Mouse (Mus musculus): Measurements from ENCODE around the gene Cngb1.

Cngb1 gene

DNA sequence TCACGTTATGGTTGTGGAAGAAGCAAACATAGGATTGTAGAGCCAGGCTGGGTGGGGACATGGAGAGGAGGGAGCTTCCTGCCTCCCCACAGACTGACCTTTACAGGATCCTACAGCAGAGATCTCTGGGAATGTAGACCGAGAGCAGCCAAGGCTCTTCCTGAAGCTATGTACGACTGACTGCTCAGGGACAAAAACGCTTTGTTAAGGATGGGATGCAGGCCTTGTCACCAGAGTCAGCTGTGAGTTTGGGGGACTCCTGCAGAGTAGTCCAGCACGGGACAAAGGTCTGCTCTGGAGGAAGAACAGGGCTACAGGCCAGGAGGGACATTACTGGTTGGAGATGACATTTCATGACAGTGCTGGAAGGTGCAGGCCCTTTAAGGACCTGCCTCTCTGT lies 18.3 kb upstream of the Cngb1 start:
- DNase-seq (ENCODE audit: low read depth, low spot score) = no peak

DNA sequence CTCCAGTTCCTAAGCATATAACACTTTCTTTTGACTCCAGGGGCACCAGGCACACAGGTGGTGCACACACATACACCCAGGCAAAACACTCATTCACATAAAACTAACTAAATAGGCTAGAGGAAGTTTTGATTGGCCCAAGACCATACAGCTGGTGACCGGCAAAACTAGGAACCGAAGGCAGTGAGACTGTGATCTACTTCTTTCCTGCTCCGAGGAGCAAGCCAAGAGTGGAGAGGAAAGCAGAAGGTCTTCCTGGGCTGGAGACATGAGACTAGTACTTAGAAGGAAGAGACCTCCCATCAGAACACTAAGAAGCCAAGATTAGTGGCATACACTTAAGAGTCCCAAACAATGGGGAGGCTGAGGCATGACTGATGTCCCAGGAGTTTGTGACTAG lies 16.8 kb upstream of the Cngb1 start:
- no peak for DNase-seq (ENCODE audit: low read depth, low spot score)

DNA sequence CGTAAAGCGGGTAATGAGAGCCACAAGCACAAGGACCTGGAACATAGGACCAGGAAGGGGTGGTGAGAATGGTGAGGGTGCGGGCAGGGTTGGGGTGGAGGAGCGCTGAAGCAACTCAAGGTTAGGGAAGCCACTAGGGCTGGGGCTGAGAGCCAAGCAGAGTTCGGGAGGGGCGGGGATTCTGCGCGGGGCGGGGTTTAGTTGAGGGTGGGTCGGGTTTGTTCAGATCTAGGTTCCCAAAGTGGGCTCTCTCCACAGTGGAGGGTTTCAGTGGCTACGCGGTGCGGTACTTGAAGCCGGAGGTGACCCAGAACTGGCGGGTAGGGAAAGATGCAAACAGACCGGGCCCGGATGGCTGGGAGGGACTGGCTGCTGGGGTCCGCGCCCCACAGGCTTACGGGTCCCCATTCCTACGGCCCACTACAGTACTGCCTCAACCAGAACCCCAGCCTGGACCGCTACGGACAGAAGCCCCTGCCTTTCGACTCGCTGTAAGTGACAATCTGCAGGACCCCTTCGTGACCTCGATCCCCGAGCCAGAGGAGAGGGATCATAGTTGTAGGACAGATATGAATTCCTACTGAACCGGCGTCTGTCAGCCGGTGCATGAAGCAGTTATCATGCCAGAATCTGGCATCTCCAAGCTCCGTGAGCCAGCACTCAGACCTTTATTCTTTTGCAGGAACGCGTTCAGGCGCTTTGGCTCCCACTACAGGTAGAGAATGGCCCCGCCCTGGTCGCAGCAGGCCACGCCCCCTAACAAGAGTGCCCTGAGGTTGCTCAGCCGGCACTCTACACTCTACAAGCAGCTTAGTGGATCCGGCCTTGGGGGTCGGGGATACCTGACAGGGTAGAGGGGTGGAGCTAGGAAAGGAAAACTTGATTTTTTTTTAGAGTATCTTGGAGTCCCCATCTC lies 14.1 kb upstream of the Cngb1 start:
- peak; percentile 35 for DNase-seq (ENCODE audit: low read depth, low spot score)

DNA sequence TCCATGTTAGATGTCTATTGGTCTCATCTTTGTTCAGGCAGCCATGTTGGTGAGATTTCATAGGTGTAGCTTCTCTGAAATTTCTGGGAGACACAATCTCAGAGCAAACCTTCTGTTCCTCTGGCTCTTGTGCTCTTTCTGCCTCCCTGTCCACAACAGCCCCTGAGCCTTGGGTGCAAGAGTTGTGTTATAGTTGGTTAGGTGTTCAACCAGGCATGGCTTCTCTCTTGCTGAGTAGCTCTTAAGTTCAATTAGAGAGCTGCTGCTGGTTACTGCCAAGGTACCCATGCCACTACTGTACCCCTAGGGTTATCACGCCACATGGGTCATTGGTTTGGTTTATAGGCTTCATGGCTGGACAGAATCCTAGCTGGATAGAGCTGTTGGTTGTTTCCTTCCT lies 9.0 kb upstream of the Cngb1 start:
- no peak for DNase-seq (ENCODE audit: low read depth, low spot score)

DNA sequence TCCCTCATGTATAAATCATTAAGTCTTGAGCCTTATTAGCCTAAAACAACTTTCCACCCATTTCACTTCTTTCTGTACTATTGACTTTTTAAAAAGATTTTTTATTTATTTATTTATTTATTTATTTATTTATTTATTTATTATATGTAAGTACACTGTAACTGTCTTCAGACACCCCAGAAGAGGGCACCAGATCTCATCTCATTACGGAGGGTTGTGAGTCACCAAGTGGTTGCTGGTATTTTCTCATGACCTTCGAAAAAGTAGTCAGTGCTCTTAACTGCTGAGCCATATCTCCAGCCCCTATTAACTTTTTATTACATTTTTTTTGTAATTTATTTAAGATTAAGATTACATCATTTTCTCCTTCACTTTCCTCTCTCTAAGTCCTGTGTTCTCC lies 8.3 kb upstream of the Cngb1 start:
- no peak for DNase-seq (ENCODE audit: low read depth, low spot score)

DNA sequence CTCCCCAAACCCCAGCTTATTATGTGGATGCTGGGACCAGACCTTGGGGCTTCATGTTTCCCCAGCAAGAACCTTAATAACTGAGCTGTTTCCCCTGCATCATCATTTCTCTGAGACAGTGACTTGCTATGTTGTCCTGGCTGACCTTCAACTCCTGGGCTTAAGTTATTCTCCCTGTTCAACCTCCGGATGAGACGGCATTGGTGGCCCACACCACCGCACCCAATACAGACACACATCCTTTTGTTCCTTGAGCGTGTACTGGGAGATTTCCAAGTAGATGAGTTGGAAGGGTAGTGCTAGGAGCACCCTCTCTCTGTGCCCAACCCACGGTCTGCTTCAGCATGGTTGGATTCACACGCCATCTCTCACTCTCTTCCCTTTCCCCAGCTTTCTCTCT lies 7.5 kb upstream of the Cngb1 start:
- DNase-seq (ENCODE audit: low read depth, low spot score) = no peak

DNA sequence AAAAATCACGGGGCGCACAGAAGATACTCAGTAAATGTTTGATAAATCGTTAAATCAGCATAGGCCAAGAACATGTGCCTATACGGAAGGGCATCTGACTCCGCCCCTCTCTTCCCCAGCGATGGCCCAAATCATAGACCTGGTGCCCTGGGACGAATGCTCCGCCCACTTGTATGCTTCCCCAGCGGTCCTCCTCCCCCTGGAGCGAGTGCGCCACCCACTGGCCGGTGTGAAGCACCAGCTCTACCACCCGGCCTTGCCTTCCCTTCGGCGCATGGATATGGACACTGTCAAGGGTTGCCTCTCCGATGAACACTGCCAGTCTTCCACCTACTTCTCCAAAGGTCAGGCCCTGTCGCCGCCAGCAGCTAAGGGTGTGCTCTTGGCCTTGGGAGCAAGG lies 6.5 kb upstream of the Cngb1 start:
- DNase-seq (ENCODE audit: low read depth, low spot score) = no peak

DNA sequence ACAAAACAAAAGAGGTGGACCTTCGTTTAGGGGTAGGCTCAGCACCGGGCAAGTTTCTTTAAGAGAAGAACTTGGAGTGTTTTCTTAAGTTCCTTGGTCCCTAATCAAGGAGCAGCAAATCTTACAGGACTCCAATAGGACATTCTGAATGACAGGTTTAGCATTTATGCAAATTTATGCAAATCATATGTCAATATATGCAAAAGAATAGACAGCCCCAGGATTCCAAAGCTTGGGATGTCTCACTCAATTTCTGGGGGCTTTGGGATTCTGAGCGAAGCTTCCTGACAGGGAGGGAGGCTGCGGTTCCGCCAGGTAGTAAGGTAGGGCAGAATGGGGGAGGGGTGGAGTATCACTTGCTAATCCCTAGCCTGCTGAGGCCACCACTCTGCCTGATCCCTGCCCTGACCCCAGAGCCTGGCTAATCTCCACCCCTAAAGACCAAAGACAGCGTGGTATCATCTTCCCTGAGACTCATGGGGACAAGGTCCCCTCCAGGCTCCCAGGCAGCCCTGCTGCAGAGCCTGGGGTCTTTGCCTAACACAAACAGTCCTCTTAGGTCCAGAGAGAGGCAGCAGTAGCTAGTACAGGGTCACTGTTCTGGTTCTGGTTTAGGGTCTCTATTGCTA lies 4.1 kb upstream of the Cngb1 start, which contains the start of gene Tepp:
TSS of gene Tepp (plus strand) at position 225 of the 629 bp plus-strand sequence.
- DNase-seq (ENCODE audit: low read depth, low spot score) = no peak

DNA sequence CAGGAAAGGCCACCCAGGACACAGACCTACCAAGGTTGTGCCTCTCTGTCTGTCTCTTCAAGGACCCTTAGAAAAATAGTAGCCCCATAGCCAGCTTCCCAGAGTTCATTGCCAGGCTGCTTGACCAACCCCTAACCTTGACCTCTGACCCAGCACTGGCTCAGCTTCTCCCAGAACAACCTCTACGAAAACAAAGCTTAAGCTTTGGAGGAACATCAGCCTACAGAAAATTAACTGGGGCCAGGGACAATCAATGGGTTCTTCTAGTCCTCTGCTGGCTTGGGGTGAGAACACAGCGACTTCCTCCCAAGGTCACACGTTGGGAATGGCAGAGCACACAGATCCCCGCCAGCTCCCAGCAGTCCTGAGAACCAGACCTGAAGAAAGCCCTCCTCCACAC lies 859 bp downstream of the Cngb1 start:
- DNase-seq (ENCODE audit: low read depth, low spot score) = no peak

DNA sequence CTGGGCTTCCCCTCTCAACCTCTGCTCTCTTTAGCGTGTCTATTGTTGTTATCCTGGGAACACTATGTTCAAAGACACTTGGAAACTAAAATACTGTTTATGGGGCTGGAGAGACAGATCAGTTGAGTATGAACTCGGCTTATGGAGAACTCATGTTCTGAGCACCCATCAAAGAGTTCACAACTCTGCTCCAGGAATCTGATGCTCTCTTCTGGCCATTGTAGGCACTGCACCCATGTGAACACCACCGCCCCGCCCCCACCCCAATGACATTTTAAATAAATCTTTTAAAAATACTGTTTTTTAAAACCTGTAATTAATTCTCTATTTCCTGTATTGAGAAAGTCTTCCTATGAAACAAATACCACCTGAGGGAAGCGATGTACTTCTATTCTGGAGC lies 4.0 kb downstream of the Cngb1 start:
- DNase-seq (ENCODE audit: low read depth, low spot score) = peak; percentile 17

DNA sequence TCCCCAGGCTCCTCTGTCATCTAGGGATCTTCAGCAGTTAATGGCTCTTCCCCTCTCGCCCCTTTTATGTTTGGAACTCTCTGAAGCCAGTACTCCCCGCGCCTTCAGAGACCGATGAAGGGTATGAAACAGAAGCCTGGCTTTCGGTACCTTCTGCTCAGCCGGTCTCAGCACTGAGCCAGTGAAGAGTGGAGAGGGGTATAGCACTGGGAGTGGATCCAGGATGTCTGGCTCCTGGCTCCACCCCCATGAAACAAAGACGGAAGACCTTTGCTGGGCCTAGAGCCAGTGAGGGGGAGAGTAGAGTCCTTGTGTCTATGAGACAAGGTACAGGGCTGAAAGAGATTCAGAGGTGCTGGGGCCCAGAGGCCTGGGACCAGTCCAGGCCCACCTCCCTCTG lies 12.5 kb downstream of the Cngb1 start:
- DNase-seq (ENCODE audit: low read depth, low spot score) = no peak

DNA sequence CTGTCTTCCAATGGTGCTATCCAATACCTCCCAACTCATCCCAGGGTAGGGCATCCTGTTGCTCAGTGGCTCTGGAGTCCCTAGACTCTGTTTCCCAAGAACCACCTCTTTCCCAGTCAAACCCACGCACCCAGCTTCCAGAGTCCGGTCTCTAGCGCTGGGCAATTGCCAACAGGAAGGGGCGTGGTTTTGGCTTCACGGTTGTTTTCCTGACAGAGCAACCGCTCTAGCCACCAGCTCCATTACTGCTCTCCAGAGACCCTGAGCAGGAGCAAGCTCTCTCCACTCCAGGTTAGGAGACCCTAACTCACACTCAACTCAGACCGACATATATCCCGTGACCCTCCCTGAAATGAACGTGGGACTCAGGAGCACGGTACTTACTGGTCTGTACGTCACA lies 13.2 kb downstream of the Cngb1 start:
- DNase-seq (ENCODE audit: low read depth, low spot score) = no peak

DNA sequence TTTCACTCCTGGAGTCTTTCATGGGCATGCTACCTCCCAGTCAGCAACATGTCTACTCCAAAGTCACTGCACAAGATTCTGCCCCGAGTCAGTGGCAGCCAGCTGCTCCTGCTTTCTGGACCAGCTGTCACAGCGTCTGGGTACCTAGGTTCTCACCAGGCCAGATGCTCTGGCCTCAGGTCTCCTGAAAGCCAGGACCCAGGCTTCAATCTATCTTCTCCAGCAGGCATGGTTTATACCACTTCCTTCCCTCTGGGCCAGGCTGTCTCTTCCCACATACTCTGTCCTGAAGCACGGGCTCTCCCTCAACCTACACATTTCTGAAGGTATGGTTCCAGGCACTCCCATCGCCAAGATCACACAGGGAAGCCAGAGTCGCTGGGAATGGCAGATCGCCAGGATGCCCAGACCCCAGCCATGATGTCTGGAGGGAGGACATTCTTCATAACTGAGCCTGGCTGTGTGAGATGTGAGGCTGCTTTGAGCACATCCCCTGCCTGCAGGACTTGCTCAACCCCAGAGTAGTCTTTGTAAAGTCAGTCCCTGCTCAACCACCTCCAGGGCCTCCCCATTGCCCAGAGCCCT lies 17.2 kb downstream of the Cngb1 start:
- no peak for DNase-seq (ENCODE audit: low read depth, low spot score)

DNA sequence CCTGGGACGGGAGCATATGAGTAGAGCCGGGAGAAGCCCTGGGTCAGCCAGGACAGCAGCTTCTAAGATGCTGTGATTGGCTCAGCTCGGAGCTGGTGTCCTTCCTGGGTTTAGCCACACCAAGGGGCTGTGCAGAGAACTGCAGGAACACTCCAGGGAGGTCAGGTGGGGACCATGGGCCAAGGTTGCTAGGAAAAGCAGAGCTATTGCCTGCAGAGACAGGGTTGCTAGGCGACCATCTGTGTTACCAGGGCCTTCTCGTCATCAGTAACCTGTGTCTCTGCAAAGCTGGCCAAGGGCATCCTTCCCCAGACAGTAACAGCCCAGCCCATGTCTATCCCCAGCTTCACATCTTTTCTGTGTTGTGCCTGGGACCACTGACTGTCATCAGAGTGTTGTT lies 24.9 kb downstream of the Cngb1 start:
- DNase-seq (ENCODE audit: low read depth, low spot score) = no peak

DNA sequence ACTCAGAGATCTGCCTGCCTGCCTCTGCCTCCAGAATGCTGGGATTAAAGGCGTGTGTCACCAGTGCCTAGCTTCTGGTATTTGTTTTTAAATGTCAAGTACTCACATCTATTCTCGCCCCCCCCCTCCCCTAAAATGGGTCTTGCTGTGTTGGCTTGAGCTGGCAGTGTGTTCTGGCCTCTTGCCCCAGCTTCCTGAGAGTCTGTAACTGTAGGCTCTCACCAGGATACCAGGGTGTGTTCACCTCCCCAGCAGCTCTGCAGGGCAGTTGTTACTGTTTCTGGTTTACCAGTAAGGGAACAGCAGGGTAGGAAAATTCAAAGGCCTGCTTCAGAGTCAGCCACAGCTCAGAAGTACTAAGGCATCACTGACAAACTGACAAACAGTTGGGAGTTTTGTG lies 33.5 kb downstream of the Cngb1 start:
- DNase-seq (ENCODE audit: low read depth, low spot score) = no peak

DNA sequence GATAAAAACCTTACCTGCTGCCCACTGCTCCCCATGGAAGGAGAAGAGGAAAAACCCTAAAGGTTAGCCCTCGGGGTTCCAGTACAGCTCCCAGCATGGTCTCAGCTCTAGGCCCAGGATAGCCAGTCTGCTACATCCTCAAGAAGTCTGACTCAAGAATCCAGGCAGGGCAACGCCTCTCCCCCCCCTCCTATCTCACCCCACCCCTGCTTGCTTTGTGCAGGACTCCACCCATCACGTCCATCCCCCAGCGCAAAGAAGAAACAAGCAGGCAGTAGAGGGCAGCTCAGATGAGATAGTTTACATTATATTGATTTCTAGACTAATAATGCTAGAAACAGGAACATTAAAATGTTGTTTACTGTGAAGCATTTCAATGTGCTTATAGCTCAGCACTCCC lies 34.5 kb downstream of the Cngb1 start:
- no peak for DNase-seq (ENCODE audit: low read depth, low spot score)

DNA sequence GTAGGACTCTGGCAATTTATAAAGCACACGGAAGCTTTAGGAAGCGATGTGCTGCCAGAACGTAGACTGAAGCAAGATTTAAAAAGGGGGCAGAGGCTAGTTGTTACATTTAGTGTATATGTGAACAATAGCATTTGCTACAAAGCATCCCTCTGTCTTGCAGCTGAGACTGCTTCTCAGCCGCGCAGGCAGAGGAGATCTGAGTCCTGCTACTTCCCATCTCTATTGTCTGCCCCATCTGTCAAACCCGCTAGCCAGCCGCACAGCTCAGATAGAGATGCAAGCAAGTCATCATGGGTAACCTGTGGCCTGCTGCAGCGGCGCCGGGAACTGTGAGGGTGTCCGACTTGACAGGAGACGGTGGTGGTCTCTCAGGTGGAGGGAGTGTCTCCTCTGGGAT lies 35.9 kb downstream of the Cngb1 start:
- no peak for DNase-seq (ENCODE audit: low read depth, low spot score)

DNA sequence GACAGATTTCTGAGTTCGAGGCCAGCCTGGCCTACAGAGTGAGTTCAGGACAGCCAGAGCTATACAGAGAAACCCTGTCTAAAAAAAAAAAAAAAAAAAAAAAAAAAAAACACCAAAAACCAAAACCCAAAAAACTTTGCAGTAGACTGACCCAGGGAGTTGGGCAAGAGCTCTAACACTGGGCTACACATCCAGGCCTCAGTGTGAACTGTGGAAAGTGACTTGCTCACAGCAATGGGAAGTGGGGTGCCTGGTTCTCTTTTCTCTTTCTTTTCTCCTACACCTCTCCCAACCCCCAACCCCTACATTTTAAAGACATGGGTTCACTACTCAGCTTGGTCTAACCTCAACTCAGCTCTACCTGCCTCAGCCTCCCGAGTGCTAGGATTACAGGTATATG lies 44.2 kb downstream of the Cngb1 start:
- DNase-seq (ENCODE audit: low read depth, low spot score) = no peak

DNA sequence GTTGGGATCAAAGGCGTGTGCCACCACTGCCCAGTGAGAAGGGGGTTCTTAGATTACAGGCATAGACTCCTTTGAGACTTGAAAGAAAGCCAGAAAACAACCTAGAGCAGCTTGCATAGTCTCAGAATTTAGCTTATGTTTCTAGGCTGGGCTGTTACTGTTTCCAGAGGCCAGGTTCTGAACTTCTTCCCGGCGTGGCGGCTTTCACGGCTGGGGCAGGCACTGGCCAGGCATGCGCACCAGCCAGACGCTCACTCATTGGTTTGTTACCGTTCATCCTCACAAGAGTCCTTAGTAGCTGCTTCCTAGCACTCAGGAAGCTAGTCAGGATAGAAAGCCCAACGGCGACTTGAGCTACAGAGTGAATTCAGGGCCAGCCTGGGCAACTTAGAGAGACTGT lies 50.8 kb downstream of the Cngb1 start:
- DNase-seq (ENCODE audit: low read depth, low spot score) = no peak

DNA sequence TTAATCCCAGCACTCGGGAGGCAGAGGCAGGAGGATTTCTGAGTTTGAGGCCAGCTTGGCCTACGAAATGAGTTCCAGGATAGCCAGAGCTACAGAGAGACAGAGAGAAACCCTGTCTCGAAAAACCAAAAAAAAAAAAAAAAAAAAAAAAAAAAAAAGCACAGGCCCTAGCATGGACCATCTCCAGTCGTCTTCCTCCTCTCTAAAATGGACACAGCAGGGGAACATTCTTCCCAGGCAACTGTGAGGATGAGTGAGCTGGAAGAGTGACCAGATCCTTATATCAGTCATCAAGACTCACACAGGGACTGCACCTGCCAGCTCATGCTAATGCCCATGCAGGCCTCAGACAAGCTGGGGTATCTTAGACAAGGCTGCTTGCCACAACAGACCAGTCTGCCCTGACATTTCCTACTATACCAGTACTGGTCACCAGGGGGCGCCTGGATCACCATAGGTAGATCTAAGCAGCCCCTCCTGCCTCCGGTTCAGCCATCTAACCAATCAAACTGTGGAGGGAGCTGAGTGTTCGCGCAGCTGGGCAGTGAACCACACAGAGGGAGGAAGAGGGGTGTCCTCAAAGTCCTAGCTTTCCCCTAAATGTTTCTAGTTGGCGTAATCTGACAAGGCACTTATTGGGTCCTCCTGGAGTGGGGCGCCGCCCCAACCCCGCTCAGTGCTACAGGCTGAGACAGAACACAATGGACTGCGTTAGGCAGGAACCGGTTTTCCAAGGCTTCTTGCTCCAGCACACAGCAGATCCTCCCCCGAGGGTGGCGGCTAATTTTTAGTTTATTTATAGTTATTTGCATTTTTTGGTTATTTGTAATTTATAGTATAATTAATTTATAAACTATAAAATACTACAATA lies 51.6 kb downstream of the Cngb1 start:
- peak; percentile 91 for DNase-seq (ENCODE audit: low read depth, low spot score)

DNA sequence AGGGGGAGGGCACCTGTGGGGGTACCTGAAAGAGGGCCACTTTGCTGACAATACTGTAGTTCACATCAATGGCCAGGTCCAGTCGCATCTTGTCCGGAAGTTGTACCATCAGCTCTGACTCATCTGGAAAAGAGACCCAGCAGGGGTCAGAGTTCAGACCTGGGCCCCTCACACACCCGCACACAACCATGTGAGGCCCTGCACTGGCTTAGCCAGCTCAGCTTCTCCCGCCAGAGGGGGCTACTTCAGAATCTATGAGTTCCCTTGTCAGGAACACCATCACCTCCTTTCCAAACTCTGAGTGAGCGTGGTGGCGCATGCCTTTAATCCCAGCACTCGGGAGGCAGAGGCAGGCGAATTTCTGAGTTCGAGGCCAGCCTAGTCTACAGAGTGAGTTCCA lies 54.3 kb downstream of the Cngb1 start:
- DNase-seq (ENCODE audit: low read depth, low spot score) = no peak

DNA sequence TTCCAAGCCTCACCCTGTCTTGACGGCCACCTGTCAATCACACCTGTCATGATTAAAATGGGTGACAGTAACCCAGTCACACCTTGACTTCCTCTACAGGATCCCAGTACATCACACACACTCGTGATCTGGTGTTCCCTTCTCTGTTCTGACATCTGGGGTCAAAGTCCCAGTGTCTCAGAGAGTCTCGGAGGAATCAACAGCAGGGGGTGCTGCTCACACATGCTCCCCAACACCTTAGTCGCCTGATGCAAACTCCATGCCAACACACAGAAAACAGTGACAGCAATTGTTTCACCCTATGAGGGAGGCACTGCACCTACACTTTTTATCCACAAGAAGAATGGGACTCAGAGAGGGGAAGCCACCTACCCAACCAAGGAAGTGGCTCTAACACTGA lies 56.5 kb downstream of the Cngb1 start:
- no peak for DNase-seq (ENCODE audit: low read depth, low spot score)
